Mouse (Mus musculus) CH12.LX (cell line): Measurements from ENCODE around the gene Trio.

Experiments
- BHLHE40 ChIP-seq: IDR thresholded peaks from 2 replicates; pipeline ENCODE4 v1.6.1; 2011; ENCODE audit warnings: mild to moderate bottlenecking, low read depth, low read length, improper control_type of control experiment
- CTCF ChIP-seq, 2 experiments: IDR thresholded peaks in 1 of 2; conservative IDR thresholded peaks in 1 of 2; 2 replicates each; pipeline ENCODE4 v1.5.1; 2011 to 2012; ENCODE audit warnings: low read depth in 2 of 2, low read length in 2 of 2, improper control_type of control experiment in 1 of 2, inconsistent platforms in 1 of 2, mild to moderate bottlenecking in 1 of 2, moderate library complexity in 1 of 2
- E2F4 ChIP-seq: IDR thresholded peaks from 2 replicates; pipeline ENCODE4 v1.6.1; 2011; ENCODE audit warnings: low read depth, low read length, improper control_type of control experiment; ENCODE audit not compliant: insufficient replicate concordance
- ETS1 ChIP-seq: conservative IDR thresholded peaks from 2 replicates; pipeline ENCODE4 v1.6.1; 2012; ENCODE audit warnings: low read depth, mild to moderate bottlenecking, inconsistent platforms, low read length, improper control_type of control experiment, moderate library complexity
- KAT2A ChIP-seq: IDR thresholded peaks from 2 replicates; pipeline ENCODE4 v1.6.1; 2012; ENCODE audit warnings: low read length, improper control_type of control experiment, inconsistent platforms; ENCODE audit not compliant: insufficient replicate concordance
- MAFK ChIP-seq: IDR thresholded peaks from 2 replicates; pipeline ENCODE4 v1.6.1; 2011; ENCODE audit warnings: low read length, improper control_type of control experiment; ENCODE audit not compliant: insufficient replicate concordance
- POLR2A ChIP-seq: IDR thresholded peaks from 2 replicates; pipeline ENCODE4 v1.6.1; 2011; ENCODE audit warnings: low read depth, mild to moderate bottlenecking, improper control_type of control experiment, low read length
- POLR2AphosphoS2 ChIP-seq: IDR thresholded peaks from 2 replicates; pipeline ENCODE4 v1.6.1; 2011; ENCODE audit warnings: low read depth, low read length, improper control_type of control experiment
- SMC3 ChIP-seq: IDR thresholded peaks from 2 replicates; pipeline ENCODE4 v1.6.1; 2011; ENCODE audit warnings: low read depth, low read length, improper control_type of control experiment
- TBP ChIP-seq: conservative IDR thresholded peaks from 2 replicates; pipeline ENCODE4 v1.6.1; 2011; ENCODE audit warnings: low read depth, low read length, improper control_type of control experiment
- TCF12 ChIP-seq: IDR thresholded peaks from 2 replicates; pipeline ENCODE4 v1.6.1; 2014; ENCODE audit warnings: low read depth, mild to moderate bottlenecking, inconsistent platforms, low read length, improper control_type of control experiment
- USF1 ChIP-seq: IDR thresholded peaks from 2 replicates; pipeline ENCODE4 v1.6.1; 2014; ENCODE audit warnings: low read depth, mild to moderate bottlenecking, inconsistent platforms, low read length, improper control_type of control experiment
- ZMIZ1 ChIP-seq: IDR thresholded peaks from 2 replicates; pipeline ENCODE4 v1.6.1; 2012; ENCODE audit warnings: low read depth, mild to moderate bottlenecking, inconsistent platforms, low read length, improper control_type of control experiment
- ZNF384 ChIP-seq: IDR thresholded peaks from 2 replicates; pipeline ENCODE4 v1.6.1; 2012; ENCODE audit warnings: low read depth, low read length, improper control_type of control experiment, inconsistent platforms

DNA sequence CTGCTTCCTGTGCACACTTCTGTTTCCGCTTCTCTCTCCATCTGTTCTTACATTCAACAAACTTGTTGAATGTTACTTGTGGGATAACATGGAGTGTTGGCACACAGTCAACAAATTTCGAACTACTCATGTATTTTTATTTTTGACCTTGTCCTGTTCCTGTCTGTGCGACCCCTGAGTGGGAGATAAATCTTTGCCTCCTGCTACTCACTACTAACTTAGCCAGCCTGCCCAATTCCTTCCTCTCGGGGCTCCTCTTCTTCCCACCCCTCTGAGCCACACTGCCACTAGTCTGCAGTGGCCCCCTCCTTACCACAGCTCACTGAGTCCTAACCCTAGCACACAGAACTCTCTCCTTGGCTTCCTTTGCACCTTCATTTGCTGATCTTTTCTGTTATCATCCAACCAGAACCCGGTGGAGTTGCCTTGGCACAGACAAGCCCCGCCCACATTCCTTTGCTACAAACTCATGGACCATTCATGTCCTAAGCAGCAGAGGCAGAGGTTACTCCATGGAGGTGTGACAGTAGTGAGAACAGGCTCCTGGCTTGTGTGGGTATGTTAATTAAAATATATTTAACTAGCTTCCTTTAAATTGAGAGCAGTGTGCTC is 126.7 kb downstream of the Trio start:
- TF ChIP-seq CTCF (conservative IDR thresholded peaks at IDR 0.05 in 1 of 2, IDR thresholded peaks at IDR 0.05 in 1 of 2; ENCODE audit: low read depth in 2 of 2, low read length in 2 of 2): no peak
- TF ChIP-seq KAT2A: no peak
- TF ChIP-seq ZMIZ1: no peak
- no peak for TF ChIP-seq E2F4
- TF ChIP-seq POLR2A: no peak
- no peak for TF ChIP-seq BHLHE40
- TF ChIP-seq MAFK: no peak
- TF ChIP-seq TCF12: no peak
- TF ChIP-seq ETS1: no peak
- no peak for TF ChIP-seq USF1
- no peak for TF ChIP-seq POLR2AphosphoS2
- no peak for TF ChIP-seq TBP
- no peak for TF ChIP-seq ZNF384
- no peak for TF ChIP-seq SMC3
